Mouse (Mus musculus) layer of hippocampus, postnatal 14 days (tissue): ENCODE measurements at regions not wholly inside any gene's neighbourhood (a gene's known extent, or its start where the extent isn't known, plus 50 kb on each side); places are given as distances from the start of the nearest gene placed in this dataset.

ENCODE experiments used
- DNase-seq, 2 experiments: peaks; one replicate each; pipeline ENCODE4 v3.0.0; 2021 to 2022; ENCODE audit warnings: low spot score in 2 of 2, mixed read lengths in 1 of 2

GRCm38 (mm10) chr2:123473840-123474239 is 615.9 kb upstream of the Sema6d start:
- DNase-seq = no peak

- peak; percentile 9 to 65 for DNase-seq
These were observed 603.1 kb upstream of the Sema6d start for GRCm38 (mm10) chr2:123486681-123487080.

- DNase-seq = no peak
These were observed 583.6 kb upstream of the Sema6d start for GRCm38 (mm10) chr2:123506162-123506561.

GRCm38 (mm10) chr2:123507095-123507494 is 582.7 kb upstream of the Sema6d start:
- DNase-seq = no peak

GRCm38 (mm10) chr2:123528915-123529314 is 560.9 kb upstream of the Sema6d start:
- DNase-seq = peak in 1 of 2 experiments; percentile 22

GRCm38 (mm10) chr2:123532946-123533791 is 556.6 kb upstream of the Sema6d start:
- DNase-seq = peak; percentile 18 to 60

- no peak for DNase-seq
These were observed 538.4 kb upstream of the Sema6d start for GRCm38 (mm10) chr2:123551249-123551850.

GRCm38 (mm10) chr2:123558123-123558650 is 531.6 kb upstream of the Sema6d start:
- DNase-seq = no peak
